Mouse (Mus musculus) lung, embryonic 16.5 days (tissue): Measurements from ENCODE around the gene Wdr54. TPM values are rescaled to one million over a fixed set of nuclear protein-coding genes. Genes with fewer than 3 reads are reported as not detected.

Experiments used
- ATAC-seq: fragments of 200-750 bp; cut with Nextera tagmentation; 2 replicates; pipeline ENCODE4 v1.8.0; 2017; ENCODE audit warnings: low read depth, mild to moderate bottlenecking, moderate library complexity
- H3K27ac ChIP-seq: fragments of 300-500 bp; sonication (generic); 2 replicates; pipeline ENCODE4 v1.5.1; 2014; ENCODE audit warnings: mild to moderate bottlenecking, control low read depth, low read length
- H3K27me3 ChIP-seq: fragments of 300-500 bp; sonication (generic); 2 replicates; pipeline ENCODE4 v1.6.1; 2014; ENCODE audit warnings: low read depth, low read length, mixed read lengths; ENCODE audit not compliant: control insufficient read depth, insufficient read depth
- H3K36me3 ChIP-seq: fragments of 300-500 bp; sonication (generic); 2 replicates; pipeline ENCODE4 v1.6.1; 2014; ENCODE audit warnings: low read length; ENCODE audit not compliant: control insufficient read depth, insufficient read depth
- H3K4me1 ChIP-seq: fragments of 300-500 bp; sonication (generic); replicated peaks from 2 replicates; pipeline ENCODE4 v1.6.1; 2014; ENCODE audit warnings: low read length, mixed read lengths; ENCODE audit not compliant: control insufficient read depth, insufficient read depth
- H3K4me2 ChIP-seq: fragments of 300-500 bp; sonication (generic); 2 replicates; pipeline ENCODE4 v1.6.1; 2014; ENCODE audit warnings: low read depth, low read length, control low read depth
- H3K4me3 ChIP-seq: fragments of 300-500 bp; sonication (generic); 2 replicates; pipeline ENCODE4 v1.5.1; 2014; ENCODE audit warnings: mild to moderate bottlenecking, low read length, control low read depth
- H3K9ac ChIP-seq: fragments of 300-500 bp; sonication (generic); 2 replicates; pipeline ENCODE4 v1.6.1; 2014; ENCODE audit warnings: low read length, control low read depth
- H3K9me3 ChIP-seq: fragments of 300-500 bp; sonication (generic); 2 replicates; pipeline ENCODE4 v1.6.1; 2016; ENCODE audit warnings: low read length; ENCODE audit not compliant: control insufficient read depth
- WGBS: fragments of 180-500 bp; shearing (Covaris S2); extraction: QIAGEN DNeasy Blood & Tissue Kit; methylation state at CpG from one replicate; pipeline ENCODE4 v1.1.7; 2014; 5-methylcytosine and 5-hydroxymethylcytosine counted together
- polyA plus RNA-seq: library from polyadenylated mRNA; unstranded; fragments of >200 nt; fragmentation: Nextera tagmentation; extraction: Ambion mirVana; gene quantifications from 2 replicates; pipeline ENCODE4 v1.2.1, GENCODE M21; 2015

The Wdr54 gene
- polyA plus RNA-seq, 1 experiment from 2014 or later: 7.2 TPM

- Histone ChIP-seq H3K27ac (no peak overlapping the region), H3K36me3 (peaks cover 3% of the 10 kb centered on the region), H3K27me3 (no peaks in the 10 kb centered on the region), H3K9me3 (no peaks in the 10 kb centered on the region), H3K4me1 (peaks cover 8% of the 10 kb centered on the region), H3K9ac (peak overlapping the region; percentile 49), H3K4me2 (peak overlapping the region; percentile 49), H3K4me3 (peak overlapping the region; percentile 32)
- 25% methylated on average over 12 of the region's 12 CpGs for WGBS
- ATAC-seq: peak; percentile 84
Measured at GRCm38 (mm10) chr6:83179390-83180117, 23.4 kb upstream of the Wdr54 start.

DNA sequence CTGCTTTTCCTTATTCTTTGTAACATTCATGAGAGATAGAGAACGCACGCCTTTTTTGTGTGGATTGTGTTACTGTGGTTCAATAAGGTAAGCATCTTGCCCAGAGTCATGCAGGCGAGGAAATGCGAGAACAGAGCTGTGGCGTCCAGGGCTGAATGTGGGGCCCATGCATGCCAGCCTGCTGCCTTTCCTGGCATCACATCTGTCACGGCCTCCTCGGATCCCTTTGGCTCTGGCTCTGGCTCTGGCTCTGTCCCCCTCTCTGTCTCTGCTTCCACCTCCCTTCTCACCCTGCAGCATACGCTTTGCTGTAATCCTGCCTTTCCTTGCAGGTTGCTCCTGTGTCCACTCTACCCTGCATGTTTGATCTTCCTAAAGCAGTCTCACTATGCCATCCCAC, 19.8 kb upstream of the Wdr54 start:
- ATAC-seq: no peak
- no peaks in the 10 kb centered on the region for H3K36me3 ChIP-seq
- no peak overlapping the region for H3K27ac ChIP-seq
- H3K4me3 ChIP-seq: no peak overlapping the region
- WGBS: 82% methylated on average over 8 of the region's 8 CpGs
- no peak overlapping the region for H3K4me2 ChIP-seq
- H3K9me3 ChIP-seq: no peaks in the 10 kb centered on the region
- no peaks in the 10 kb centered on the region for H3K27me3 ChIP-seq
- H3K4me1 ChIP-seq: peaks cover 8% of the 10 kb centered on the region
- no peak overlapping the region for H3K9ac ChIP-seq

GRCm38 (mm10) chr6:83172240-83172920, 16.2 kb upstream of the Wdr54 start:
- WGBS: 61% methylated on average over 9 of the region's 9 CpGs
- no peaks in the 10 kb centered on the region for H3K9me3 ChIP-seq
- H3K9ac ChIP-seq: no peak overlapping the region
- no peaks in the 10 kb centered on the region for H3K27me3 ChIP-seq
- peaks cover under 1% of the 10 kb centered on the region for H3K4me1 ChIP-seq
- no peak overlapping the region for H3K4me3 ChIP-seq
- no peak overlapping the region for H3K27ac ChIP-seq
- no peak overlapping the region for H3K4me2 ChIP-seq
- ATAC-seq: no peak
- H3K36me3 ChIP-seq: no peaks in the 10 kb centered on the region

- H3K4me1 ChIP-seq: peaks cover 9% of the 10 kb centered on the region
- H3K9ac ChIP-seq: no peak overlapping the region
- H3K36me3 ChIP-seq: no peaks in the 10 kb centered on the region
- no peaks in the 10 kb centered on the region for H3K27me3 ChIP-seq
- H3K4me2 ChIP-seq: no peak overlapping the region
- H3K27ac ChIP-seq: no peak overlapping the region
- H3K9me3 ChIP-seq: no peaks in the 10 kb centered on the region
- no peak for ATAC-seq
- WGBS: 69% methylated on average over 5 of the region's 5 CpGs
- no peak overlapping the region for H3K4me3 ChIP-seq
Measured at GRCm38 (mm10) chr6:83171063-83171462, 14.9 kb upstream of the Wdr54 start.

- WGBS: 54% methylated on average over 5 of the region's 5 CpGs
- H3K4me1 ChIP-seq: peaks cover 13% of the 10 kb centered on the region
- H3K27ac ChIP-seq: no peak overlapping the region
- no peak overlapping the region for H3K4me3 ChIP-seq
- H3K9me3 ChIP-seq: no peaks in the 10 kb centered on the region
- ATAC-seq: no peak
- H3K9ac ChIP-seq: no peak overlapping the region
- no peak overlapping the region for H3K4me2 ChIP-seq
- no peaks in the 10 kb centered on the region for H3K27me3 ChIP-seq
- no peaks in the 10 kb centered on the region for H3K36me3 ChIP-seq
Measured at GRCm38 (mm10) chr6:83169872-83170271, 13.7 kb upstream of the Wdr54 start.

GRCm38 (mm10) chr6:83166243-83166630, 10.0 kb upstream of the Wdr54 start:
- no peak for ATAC-seq
- peak overlapping the region; percentile 84 for H3K27ac ChIP-seq

DNA sequence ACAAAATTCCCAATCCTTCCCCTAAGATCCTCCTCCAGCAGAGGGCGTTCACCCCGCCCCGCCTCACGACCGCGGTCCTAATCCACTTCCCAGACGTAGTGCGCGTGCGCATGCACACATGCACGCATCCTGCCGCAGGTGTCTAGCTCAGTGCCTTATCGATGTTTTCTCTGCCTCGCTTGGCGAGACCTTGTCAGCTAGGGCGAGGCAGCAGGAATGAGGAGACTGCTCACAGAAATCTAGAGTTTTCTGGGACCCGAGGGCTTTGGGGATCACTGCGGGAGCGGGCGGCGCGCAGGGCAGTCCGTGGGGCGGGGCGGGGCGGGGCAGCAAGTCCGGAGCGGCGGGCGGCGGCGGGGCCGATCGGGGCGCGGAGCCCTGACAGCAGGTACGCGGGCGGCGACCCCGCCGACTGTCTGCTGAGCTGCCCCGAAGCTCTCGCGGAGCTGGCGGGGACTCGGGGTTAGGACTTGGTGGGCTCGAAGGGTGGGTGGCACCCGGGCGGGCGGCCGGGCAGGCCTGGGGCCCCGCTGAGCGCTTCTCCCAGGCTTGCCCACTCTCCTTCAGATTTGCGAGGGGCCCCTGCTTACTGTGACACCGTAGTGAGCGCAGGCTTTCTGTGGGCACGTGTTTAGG, 9.5 kb upstream of the Wdr54 start, which contains the start of gene Dctn1:
TSS of gene Dctn1 (plus strand) at position 314 of the 636 bp plus-strand sequence.
- ATAC-seq: peak; percentile 87
- 0% methylated on average over 50 of the region's 58 CpGs for WGBS

More at GRCm38 (mm10) chr6:83166243-83166630, 10.0 kb upstream of the Wdr54 start:
- H3K4me3 ChIP-seq: peak overlapping the region; percentile 89
- peaks cover 15% of the 10 kb centered on the region for H3K27me3 ChIP-seq
- H3K4me1 ChIP-seq: peaks cover 24% of the 10 kb centered on the region
- H3K9me3 ChIP-seq: no peaks in the 10 kb centered on the region
- H3K4me2 ChIP-seq: peak overlapping the region; percentile 82
- no peaks in the 10 kb centered on the region for H3K36me3 ChIP-seq
- 0% methylated on average over 12 of the region's 12 CpGs for WGBS
- H3K9ac ChIP-seq: peak overlapping the region; percentile 93

GRCm38 (mm10) chr6:83165026-83165606, 8.9 kb upstream of the Wdr54 start:
- peaks cover 24% of the 10 kb centered on the region for H3K4me1 ChIP-seq
- no peaks in the 10 kb centered on the region for H3K9me3 ChIP-seq
- peak overlapping the region; percentile 82 for H3K4me2 ChIP-seq
- peak overlapping the region; percentile 89 for H3K4me3 ChIP-seq
- peak overlapping the region; percentile 58 for H3K27ac ChIP-seq
- ATAC-seq: peak; percentile 19; the same call in 1 of the 2 replicates
- peaks cover 22% of the 10 kb centered on the region for H3K27me3 ChIP-seq
- 4% methylated on average over 6 of the region's 6 CpGs for WGBS
- no peaks in the 10 kb centered on the region for H3K36me3 ChIP-seq
- H3K9ac ChIP-seq: peak overlapping the region; percentile 93

More for the DNA sequence above, 9.5 kb upstream of the Wdr54 start, which contains the start of gene Dctn1:
- Histone ChIP-seq H3K9ac (peak within 1 kb of the TSS; percentile 93), H3K36me3 (no peaks in the 10 kb centered on the region), H3K9me3 (no peaks in the 10 kb centered on the region), H3K4me3 (peak within 1 kb of the TSS; percentile 89), H3K27ac (peak within 1 kb of the TSS; percentile 84), H3K4me2 (peak within 1 kb of the TSS; percentile 82), H3K4me1 (peaks cover 24% of the 10 kb centered on the region), H3K27me3 (peaks cover 21% of the 10 kb centered on the region)

GRCm38 (mm10) chr6:83162701-83163100, 6.5 kb upstream of the Wdr54 start:
- peak overlapping the region; percentile 87 for H3K4me2 ChIP-seq
- no peak for ATAC-seq
- H3K27me3 ChIP-seq: peaks cover 22% of the 10 kb centered on the region
- no peaks in the 10 kb centered on the region for H3K9me3 ChIP-seq
- H3K4me1 ChIP-seq: peaks cover 24% of the 10 kb centered on the region
- peak overlapping the region; percentile 66 for H3K9ac ChIP-seq
- H3K27ac ChIP-seq: no peak overlapping the region
- 0% methylated on average over 8 of the region's 8 CpGs for WGBS
- H3K4me3 ChIP-seq: peak overlapping the region; percentile 56
- H3K36me3 ChIP-seq: no peaks in the 10 kb centered on the region
